Mouse (Mus musculus) kidney, adult 11 months (tissue): ENCODE results near the gene Ehd3.

Source experiments
- DNase-seq: peaks from one replicate; pipeline ENCODE4 v3.0.0; 2022

Gene Ehd3

GRCm38 (mm10) chr17:73803521-73804184 lies at the start of gene Ehd3:
TSS of gene Ehd3 (plus strand) at chr17:73804134.
- DNase-seq = no peak

- DNase-seq = peak; percentile 66
These were observed 33.0 kb upstream of the Ehd3 start for GRCm38 (mm10) chr17:73770964-73771363.

- peak; percentile 78 for DNase-seq
These were observed 17.2 kb upstream of the Ehd3 start for GRCm38 (mm10) chr17:73786642-73787311.

GRCm38 (mm10) chr17:73790284-73791020 lies 13.5 kb upstream of the Ehd3 start:
- DNase-seq = peak; percentile 13

DNA sequence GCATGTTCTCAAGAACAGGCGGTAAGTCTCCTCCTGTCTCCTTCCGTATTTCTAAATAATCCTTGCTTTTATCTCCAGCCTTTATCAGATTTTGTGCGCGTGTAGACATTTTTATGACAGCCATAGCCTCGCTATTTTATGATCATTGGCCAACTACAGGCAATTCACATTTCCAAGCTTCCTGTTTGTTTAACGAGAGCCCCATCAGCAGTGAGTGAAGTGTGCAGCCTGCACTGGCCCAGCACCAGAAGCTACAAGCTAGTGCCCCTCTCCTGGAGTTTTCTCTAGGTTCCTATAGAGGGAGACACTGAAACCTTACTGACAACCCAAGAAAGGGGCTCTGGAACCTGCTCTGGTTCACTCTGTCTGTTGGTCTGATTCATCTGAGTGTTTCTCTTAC lies 7.1 kb upstream of the Ehd3 start:
- DNase-seq = peak; percentile 35

- DNase-seq = no peak
These were observed 6.2 kb upstream of the Ehd3 start for GRCm38 (mm10) chr17:73797706-73798105.

DNA sequence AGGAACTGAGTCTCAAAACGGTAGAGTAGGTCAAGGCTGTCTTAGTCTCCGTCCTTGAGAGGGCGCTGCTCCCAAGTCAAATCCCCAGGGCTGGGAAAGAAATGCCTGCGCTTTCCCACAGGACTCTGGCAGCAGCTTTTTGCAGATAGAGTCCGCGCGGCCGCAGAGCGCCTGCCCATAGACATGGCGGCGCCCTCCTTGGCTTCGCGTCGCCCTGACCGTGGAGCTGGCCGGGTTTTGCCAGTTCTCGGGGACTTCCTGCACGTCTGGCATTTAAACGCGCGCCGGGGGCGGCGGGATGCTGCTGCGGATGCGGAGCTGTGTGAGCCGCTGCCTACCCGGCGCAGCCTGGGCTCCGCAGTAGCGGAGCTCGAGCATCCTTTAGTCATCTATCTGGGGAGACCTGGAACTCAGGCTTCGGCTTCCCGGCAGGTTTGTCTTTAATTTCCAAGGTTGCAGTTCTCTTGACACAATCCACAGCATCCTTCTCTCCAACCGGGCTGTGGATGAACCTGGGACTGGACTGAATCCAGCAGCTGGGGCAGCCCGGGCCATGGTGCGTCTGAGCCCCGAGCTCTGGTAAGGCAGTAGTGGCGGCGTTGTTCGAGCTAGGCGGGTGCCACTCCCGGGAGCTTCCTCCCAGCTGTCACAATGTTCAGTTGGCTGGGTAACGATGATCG lies 798 bp downstream of the Ehd3 start:
- DNase-seq = peak; percentile 93

DNA sequence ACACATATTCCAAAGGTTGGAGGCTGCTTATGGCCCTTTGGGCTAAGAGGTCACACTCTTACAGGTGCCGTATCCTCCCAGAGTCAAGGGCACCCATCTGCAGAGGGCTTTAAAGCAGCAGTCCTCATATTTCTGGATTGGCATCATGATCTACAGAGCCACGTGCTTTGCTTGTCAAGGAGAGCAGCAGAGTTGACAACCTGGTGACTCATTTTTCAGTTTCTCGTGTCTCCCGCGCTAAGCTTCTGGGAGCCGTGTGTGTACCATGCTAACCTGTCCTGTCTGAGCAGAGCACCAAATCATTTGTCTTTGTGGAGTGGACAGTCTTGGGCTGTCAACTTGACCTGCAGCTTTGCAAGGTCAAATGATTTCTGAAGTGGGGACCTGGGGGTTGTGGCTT lies 2.4 kb downstream of the Ehd3 start:
- DNase-seq = no peak

DNA sequence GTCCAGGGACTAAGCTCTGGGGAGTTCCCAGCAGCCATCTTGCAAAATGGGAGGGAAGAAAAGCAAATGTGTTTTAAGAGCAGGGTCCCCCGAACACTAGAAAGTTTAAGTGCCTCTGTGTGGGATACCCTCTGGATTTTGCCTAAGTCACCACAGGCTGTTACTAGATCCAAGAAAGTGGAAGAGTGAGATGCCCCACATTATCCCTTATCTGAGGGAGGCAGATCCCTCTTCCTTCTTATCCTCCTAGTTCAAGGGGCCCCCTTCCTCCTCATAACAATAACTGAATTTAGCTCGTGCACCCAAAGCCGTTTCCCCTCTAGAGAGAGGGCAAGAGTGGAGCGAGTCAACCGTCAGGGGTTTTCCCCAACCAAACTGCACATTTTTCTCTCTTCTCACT lies 3.3 kb downstream of the Ehd3 start:
- DNase-seq = no peak

GRCm38 (mm10) chr17:73808431-73808830 lies 4.5 kb downstream of the Ehd3 start:
- DNase-seq = peak; percentile 53

DNA sequence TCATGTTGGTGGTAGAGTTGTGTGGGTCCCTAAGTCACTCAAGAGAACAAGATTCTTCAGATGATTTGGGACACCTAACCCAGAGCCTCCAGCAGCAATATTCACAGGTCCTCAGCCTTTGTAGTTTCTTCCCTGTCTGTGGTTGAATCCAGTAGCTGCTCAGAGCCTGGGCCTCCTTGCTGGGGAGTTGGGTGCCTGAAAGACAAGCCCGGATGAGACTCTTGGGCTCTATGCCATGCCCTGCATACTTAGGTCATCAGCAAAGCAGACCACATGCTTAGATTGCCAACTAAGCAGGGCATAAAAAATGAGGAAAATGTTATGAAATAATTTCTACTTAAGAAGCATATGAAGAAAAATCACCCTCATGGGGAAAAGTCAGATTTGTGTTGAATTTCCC lies 6.9 kb downstream of the Ehd3 start:
- DNase-seq = no peak

DNA sequence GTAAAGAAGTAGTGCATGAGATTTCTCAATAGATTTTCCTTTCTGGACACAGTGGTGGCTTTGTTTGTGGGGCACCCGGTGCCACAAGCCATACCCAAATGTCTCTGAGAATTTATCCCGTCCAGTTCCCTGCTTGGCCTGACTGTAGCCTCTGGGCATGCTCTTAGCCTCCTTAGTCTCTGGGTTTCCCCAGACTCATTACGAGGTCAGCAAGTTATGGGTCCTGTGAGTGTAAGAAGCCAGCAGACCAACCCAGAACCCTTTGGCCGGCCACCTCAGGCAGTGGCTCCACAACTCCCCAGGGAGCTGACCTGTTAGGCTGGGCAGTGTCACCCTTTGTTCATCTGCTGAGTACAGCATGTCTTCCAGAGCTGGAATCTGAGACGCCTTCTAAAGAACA lies 7.6 kb downstream of the Ehd3 start:
- DNase-seq = peak; percentile 26

DNA sequence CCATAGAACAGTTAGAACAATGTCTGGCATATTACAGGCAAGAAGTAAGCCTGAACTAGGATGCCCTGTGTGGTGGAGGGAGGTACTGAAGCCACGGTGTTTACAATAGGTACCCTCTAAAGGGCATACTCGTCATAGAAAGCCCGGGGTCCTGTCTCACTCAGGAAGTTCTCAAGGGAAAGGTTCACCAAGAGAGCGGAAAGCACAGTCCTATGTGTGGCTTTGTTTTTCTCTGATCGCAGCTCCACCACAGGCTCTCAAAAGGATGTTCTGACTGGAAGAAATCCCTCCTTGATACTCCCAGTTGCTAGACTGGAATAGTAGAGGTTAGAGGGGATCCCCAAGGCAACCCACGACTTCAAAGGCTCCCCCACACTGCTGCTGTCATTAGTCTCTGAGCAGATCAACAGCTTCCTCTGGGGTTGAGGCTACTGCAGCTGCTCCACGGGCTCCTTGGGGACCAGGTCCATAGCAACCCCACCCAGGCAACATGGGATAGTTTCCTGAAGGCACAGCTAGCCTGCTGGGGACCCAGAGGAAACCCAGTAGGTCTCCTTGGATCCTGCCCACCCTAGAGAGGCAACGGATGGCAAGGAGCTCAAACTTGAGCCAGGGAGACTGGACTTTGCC lies 9.2 kb downstream of the Ehd3 start:
- DNase-seq = no peak

DNA sequence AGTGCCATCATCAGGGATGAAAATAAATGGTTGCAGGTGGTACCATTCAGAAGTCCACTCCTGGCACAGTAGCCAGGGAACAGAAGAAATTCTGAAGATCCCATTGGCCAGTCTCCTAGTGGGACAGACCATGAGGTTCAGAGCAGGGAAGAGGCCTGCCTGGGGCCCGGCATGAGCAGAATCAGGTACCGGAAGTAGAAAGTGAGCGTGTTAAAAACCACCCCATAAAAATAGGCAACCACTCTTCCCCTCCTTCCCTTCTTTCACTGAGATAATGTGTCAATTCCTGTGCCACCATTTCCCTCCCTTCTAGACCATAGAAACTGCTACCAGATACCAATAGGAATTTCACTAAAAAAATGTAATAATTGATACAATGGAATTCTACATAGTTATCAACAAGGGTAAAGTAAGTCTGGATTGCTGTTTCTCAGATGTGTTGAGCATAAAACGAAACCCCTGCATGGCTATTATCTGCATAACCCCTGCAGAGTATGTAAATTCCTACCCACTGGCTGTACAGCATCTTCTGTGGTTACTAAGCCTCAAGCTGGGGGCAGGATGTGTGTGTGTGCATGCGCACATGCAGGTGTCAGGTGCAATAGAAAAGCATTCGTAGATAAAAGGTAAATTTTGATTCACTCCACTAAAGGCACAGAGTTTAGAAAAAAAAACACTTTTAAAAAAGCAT lies 10.7 kb downstream of the Ehd3 start:
- no peak for DNase-seq

DNA sequence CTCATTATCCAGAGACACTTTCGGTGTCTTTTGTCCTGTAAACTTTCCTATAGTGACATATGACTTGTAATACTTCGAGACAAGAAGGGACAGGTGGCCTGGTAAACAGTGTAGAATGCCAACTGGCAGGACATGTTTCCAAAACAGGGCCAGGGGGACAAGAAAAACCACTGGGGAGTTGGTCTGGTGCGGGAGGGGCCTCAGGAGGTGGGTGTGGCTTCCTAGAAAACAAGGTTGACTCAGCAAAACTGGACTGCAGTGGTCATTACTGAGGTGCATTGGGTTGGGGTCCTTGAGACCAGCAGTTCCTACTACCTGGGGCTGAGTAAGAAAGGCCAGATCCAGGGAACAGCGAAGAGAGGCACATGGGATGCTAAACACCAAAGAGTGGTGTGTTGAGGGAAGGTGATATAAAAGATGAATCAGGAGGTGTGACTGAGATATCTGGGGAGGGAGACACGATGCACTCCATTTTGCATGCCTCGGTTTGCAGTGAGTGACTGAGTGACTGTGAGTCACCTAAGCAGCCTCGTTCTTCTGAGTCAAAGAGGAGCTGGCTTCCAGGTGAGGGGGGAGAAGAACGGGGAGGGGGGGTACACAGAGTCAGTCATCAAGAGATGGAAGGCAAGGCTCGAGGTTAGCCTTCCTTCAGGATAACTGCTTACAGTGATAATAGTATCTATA lies 13.9 kb downstream of the Ehd3 start:
- DNase-seq = no peak

- no peak for DNase-seq
These were observed 15.0 kb downstream of the Ehd3 start for GRCm38 (mm10) chr17:73818936-73819335.

DNA sequence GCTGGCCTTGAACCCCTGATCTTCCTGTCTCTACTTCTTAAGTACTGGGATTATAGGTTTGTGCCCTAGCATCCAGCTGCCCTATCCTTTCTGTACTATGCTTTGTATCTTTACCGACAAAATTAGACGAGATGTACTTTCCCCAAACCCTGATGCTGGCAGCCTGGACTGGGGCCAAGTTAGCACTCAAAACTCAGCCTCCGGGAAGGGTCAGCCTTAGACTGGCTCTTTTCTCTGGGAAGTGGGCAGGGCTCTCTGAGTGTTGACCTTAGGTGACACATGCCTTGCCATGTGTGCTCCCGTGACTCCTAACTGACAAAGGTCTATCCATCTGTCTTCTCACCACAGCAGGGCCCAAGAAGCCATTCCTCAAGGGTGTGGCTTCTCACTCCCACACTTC lies 16.8 kb downstream of the Ehd3 start:
- no peak for DNase-seq

- DNase-seq = no peak
These were observed 18.3 kb downstream of the Ehd3 start for GRCm38 (mm10) chr17:73822255-73822654.

DNA sequence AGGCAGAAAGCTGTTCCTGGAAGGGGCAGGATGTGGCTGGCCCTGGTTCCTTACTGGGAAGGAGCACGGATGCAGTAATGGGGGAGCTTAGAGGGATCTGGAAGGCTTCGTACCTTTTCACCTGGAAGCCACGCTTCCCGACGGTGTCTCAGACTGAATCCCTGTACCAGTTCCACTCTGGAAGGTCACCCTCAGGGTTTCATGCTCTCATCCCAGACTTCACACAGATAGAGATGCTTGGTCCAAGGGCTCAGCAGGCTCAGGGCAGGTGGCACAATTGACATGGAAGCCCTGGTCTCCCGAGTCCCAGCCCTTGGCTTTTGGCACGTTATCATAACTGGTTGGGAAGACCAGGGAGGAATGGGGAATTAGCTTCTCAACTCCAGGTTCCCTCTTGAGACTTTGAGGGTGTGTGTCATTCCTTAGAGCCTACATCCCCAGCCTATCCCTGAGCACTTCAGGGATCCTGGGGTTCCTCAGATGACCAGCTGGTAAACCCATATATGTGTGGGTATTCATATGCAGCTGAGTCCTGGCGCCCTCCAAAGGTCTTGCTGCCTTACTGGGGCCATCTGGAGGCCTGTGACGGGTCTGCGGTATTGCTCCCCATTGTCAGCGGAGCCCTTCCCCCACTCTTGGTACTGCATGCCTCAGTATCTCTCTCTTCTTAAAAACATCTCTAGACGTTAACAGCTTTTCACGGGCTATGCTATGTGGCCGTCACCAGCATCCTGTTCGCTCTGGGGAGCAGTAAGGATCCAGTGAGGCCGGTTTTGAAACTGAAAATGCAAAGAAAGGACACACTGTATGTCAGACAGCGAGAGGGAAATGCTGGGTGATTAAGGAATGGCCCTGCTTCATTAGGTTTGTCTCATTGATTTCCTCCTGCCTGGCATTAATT lies 19.4 kb downstream of the Ehd3 start:
- no peak for DNase-seq

GRCm38 (mm10) chr17:73824022-73824340 lies 20.0 kb downstream of the Ehd3 start:
- no peak for DNase-seq

DNA sequence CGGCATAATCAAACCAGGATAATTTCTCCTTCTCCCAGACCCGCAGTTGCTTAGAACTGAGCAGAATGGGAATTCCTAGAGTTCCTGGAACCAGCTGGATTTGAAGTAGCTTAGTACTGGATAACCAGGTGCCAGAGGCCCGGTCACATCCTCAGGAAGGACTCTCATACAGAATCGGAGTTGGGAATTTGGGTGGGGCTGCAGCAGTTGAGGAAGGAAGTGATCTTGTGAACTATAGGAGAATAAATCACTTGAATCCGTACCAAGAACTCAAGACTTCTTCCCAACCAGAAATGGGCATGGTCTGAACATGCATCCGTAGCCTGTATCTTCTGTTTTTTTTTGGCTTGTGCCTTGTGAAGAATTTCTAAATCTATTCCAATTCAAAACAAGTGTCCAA lies 22.2 kb downstream of the Ehd3 start:
- peak; percentile 40 for DNase-seq
